Mouse (Mus musculus) intestine, postnatal 0 days (tissue): ENCODE results near the gene Grin2a. TPM values are rescaled to one million over a fixed set of nuclear protein-coding genes. Genes with fewer than 3 reads are reported as not detected.

ENCODE experiments used
- ATAC-seq: fragments of 200-750 bp; cut with Nextera tagmentation; 2 replicates; pipeline ENCODE4 v1.8.0; 2017; ENCODE audit warnings: mild to moderate bottlenecking, moderate TSS enrichment, moderate library complexity
- H3K27ac ChIP-seq: fragments of 300-500 bp; sonication (generic); 2 replicates; pipeline ENCODE4 v1.5.1; 2014; ENCODE audit warnings: mild to moderate bottlenecking, low read depth, low read length, moderate library complexity
- H3K27me3 ChIP-seq: fragments of 300-500 bp; sonication (generic); replicated peaks from 2 replicates; pipeline ENCODE4 v1.6.1; 2014; ENCODE audit warnings: low read length, mixed read lengths; ENCODE audit not compliant: control insufficient read depth, insufficient read depth
- H3K36me3 ChIP-seq: fragments of 300-500 bp; sonication (generic); 2 replicates; pipeline ENCODE4 v1.6.1; 2014; ENCODE audit warnings: mild to moderate bottlenecking, moderate library complexity; ENCODE audit not compliant: control insufficient read depth, insufficient read depth
- H3K4me1 ChIP-seq: fragments of 300-500 bp; sonication (generic); replicated peaks from 2 replicates; pipeline ENCODE4 v1.6.1; 2014; ENCODE audit warnings: antibody characterized with exemption, low read length, mixed read lengths; ENCODE audit not compliant: control insufficient read depth, insufficient read depth
- H3K4me2 ChIP-seq: fragments of 300-500 bp; sonication (generic); replicated peaks from 2 replicates; pipeline ENCODE4 v1.6.1; 2014; ENCODE audit warnings: low read depth, mild to moderate bottlenecking, moderate library complexity
- H3K4me3 ChIP-seq: fragments of 300-500 bp; sonication (generic); 2 replicates; pipeline ENCODE4 v1.5.1; 2014; ENCODE audit warnings: low read depth, low read length
- H3K9ac ChIP-seq: fragments of 300-500 bp; sonication (generic); 2 replicates; pipeline ENCODE4 v1.6.1; 2014; ENCODE audit warnings: mild to moderate bottlenecking, low read depth, low read length
- H3K9me3 ChIP-seq: fragments of 300-500 bp; sonication (generic); 2 replicates; pipeline ENCODE4 v1.6.1; 2016; ENCODE audit warnings: mixed run types; ENCODE audit not compliant: control insufficient read depth
- CTCF ChIP-seq: sonication (generic); IDR thresholded peaks from 2 replicates; pipeline ENCODE4 v1.5.1; 2016; ENCODE audit warnings: low read depth, mild to moderate bottlenecking, control low read depth, antibody characterized with exemption, moderate library complexity
- WGBS: fragments of 180-500 bp; shearing (Covaris S2); extraction: QIAGEN DNeasy Blood & Tissue Kit; methylation state at CpG from one replicate; pipeline ENCODE4 v1.1.7; 2014; 5-methylcytosine and 5-hydroxymethylcytosine counted together
- polyA plus RNA-seq: library from polyadenylated mRNA; unstranded; fragments of >200 nt; fragmentation: Nextera tagmentation; extraction: Ambion mirVana; gene quantifications from 2 replicates; pipeline ENCODE4 v1.2.1, GENCODE M21; 2015

Grin2a gene
- polyA plus RNA-seq, 1 experiment from 2014 or later: not detected

DNA sequence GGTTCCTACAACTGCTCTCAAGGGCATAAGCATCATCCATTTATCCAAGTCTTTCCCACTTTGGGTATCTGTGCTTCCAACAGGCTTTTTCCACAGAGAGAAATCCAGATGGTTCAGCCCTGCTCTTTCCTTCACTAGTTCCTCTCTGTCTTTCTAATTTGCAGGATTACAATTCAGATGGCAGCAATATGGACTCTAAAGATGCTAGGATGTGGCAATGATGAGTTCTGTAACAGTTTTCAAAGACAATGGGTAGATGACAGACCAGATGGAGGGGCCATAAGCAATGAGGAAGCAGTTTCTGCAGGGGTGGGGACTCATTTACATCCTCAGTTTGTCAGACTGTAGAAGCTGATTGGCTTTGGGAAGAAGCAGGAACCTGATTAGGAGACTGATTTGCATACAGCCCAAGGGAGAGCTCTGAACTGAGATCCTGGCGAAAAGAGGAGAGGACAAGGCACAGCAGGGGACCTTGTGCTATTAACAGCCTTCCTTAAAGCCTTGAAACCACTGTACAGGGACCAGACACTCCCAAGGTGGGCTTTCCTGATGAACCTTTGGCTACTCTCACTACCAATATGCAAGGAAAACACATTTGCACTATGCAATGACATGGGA, 306.7 kb downstream of the Grin2a start:
- Histone ChIP-seq H3K9ac (no peak overlapping the region), H3K36me3 (no peaks in the 10 kb centered on the region), H3K27ac (no peak overlapping the region), H3K4me2 (no peak overlapping the region), H3K9me3 (no peaks in the 10 kb centered on the region), H3K27me3 (no peaks in the 10 kb centered on the region), H3K4me3 (no peak overlapping the region), H3K4me1 (no peaks in the 10 kb centered on the region)
- no peak for TF ChIP-seq CTCF
- no peak for ATAC-seq
- WGBS: 13% methylated on average over 1 of the region's 1 CpGs

DNA sequence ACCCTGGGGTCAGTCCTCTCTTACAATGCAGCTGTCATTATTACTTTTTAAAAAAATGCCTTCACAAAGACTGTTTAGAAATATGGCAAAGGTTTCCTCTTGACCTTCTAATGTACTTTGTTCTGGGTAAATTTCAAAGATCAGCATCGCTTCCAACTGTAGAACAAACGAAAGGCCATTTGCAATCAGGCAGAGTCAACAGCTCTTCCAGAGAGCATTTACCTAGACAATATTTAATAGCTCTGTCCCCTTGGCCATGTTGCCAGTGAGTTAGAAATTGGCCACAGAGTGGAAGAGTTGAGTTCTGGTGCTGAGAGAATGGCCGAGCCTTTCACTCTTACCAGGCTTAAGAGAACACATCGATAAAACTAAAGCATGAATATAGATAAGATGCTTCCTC, 314.8 kb downstream of the Grin2a start:
- no peak for ATAC-seq
- 75% methylated on average over 4 of the region's 4 CpGs for WGBS
- Histone ChIP-seq H3K4me2 (no peak overlapping the region), H3K27me3 (no peaks in the 10 kb centered on the region), H3K9me3 (no peaks in the 10 kb centered on the region), H3K4me1 (no peaks in the 10 kb centered on the region), H3K9ac (no peak overlapping the region), H3K4me3 (no peak overlapping the region), H3K27ac (no peak overlapping the region), H3K36me3 (no peaks in the 10 kb centered on the region)
- no peak for TF ChIP-seq CTCF

DNA sequence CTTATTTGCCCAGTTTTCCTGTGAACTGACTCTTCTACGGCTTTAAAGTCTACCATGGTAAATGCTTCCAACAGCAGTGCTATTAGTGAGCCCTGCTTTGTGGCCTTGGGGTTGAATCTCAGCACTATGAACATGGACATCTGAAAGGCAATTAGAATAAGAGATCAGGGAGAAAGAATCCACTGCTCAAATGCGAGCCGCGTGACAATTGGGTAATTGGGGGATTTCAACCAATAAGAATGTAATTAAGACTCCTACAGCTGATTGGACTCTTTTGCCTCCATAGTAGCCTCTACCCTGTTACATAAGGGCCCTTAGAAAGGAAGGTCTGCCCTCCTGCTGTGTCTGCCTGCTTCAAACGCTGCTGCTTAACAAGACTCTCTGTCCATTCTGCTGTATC, 315.4 kb downstream of the Grin2a start:
- ATAC-seq: no peak
- Histone ChIP-seq H3K4me2 (no peak overlapping the region), H3K36me3 (no peaks in the 10 kb centered on the region), H3K27ac (no peak overlapping the region), H3K9ac (no peak overlapping the region), H3K4me1 (no peaks in the 10 kb centered on the region), H3K4me3 (no peak overlapping the region), H3K27me3 (no peaks in the 10 kb centered on the region), H3K9me3 (no peaks in the 10 kb centered on the region)
- no peak for TF ChIP-seq CTCF
- 87% methylated on average over 5 of the region's 5 CpGs for WGBS

DNA sequence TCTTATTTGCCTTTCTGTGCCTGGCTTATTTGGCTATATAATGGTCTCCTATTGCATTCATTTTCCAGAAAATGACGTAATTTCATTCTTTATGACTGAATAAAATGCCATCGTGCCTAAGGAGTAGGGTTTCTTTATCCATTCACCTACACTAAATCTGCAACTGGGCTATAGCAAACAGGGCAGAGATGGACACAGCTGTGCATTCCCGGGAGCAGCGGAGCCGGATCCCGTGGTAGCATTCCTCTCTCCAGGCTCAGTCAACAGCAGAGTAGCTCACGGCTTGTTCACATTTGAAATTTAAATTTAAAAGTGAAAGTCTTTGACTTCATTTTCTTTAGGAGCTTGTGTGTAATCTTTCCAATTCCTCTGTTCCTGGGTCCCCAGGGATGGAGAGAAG, 316.6 kb downstream of the Grin2a start:
- no peak for TF ChIP-seq CTCF
- no peaks in the 10 kb centered on the region for H3K36me3 ChIP-seq
- H3K27me3 ChIP-seq: no peaks in the 10 kb centered on the region
- no peak overlapping the region for H3K9ac ChIP-seq
- no peaks in the 10 kb centered on the region for H3K9me3 ChIP-seq
- H3K4me3 ChIP-seq: no peak overlapping the region
- 71% methylated on average over 7 of the region's 7 CpGs for WGBS
- no peak overlapping the region for H3K4me2 ChIP-seq
- H3K4me1 ChIP-seq: no peaks in the 10 kb centered on the region
- ATAC-seq: no peak
- H3K27ac ChIP-seq: no peak overlapping the region

DNA sequence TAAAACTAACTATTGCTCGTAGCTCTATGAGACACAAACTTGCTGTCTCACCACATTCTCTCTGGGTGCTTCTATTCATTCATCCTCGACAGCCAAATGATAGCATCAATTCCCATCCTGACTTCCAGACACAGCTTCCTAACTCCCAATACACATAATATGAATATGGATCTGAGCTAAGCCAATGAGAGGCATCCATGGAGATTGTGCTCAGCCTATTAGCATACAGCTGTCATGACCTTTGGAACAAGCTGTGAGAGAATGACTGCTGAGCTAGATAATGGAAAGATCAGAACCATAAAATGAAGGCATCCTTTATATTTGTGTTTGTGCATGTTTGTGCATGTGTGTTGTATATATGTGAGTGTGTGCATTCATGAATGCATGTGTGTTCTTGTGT, 323.0 kb downstream of the Grin2a start:
- ATAC-seq: peak; percentile 43; the same call in 1 of the 2 replicates

DNA sequence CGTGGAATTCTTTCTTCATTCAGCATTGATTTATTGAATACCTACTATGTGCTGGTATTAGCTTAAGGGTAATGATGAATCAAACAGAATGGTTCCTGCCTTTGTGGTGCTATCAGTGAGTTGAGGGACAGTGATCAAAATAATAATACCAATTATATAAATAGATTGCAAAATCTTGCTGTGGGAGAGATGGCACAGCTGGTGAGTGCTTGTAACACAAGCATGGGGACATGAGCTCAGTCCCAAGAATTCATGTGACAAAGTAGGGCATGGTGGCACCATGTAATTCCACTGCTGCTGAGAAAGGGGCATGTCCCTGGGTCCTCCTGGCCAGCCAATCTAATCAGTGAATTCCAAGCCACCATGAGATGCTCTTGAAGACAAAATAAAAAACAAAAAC, 324.1 kb downstream of the Grin2a start:
- ATAC-seq: no peak

More for the DNA sequence above, 323.0 kb downstream of the Grin2a start:
- WGBS: 49% methylated on average over 2 of the region's 2 CpGs
- no peak overlapping the region for H3K27ac ChIP-seq
- no peaks in the 10 kb centered on the region for H3K36me3 ChIP-seq
- no peak overlapping the region for H3K9ac ChIP-seq
- H3K9me3 ChIP-seq: no peaks in the 10 kb centered on the region
- H3K4me1 ChIP-seq: no peaks in the 10 kb centered on the region
- H3K4me3 ChIP-seq: no peak overlapping the region
- no peaks in the 10 kb centered on the region for H3K27me3 ChIP-seq
- TF ChIP-seq CTCF: no peak
- H3K4me2 ChIP-seq: no peak overlapping the region

DNA sequence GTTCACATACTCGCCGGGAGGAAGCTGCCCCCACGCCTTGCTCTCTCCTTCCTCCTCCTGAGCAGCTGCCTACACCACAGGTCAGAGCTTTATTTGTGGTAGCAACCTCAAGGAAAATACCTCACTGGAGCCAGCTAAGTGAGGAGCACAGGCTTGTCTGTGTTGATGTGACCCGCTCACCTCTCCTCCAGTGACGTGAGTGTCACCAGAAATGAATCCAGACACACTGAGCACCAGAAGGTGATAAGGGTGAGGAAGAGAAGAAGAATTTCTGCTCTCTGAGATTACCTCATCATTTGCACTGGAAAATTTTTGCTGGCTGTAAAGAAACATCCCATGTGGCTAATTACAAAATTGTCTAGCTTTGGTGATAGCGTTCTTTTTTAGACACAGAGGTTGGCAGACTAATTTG, 324.6 kb downstream of the Grin2a start:
- Histone ChIP-seq H3K36me3 (no peaks in the 10 kb centered on the region), H3K4me3 (no peak overlapping the region), H3K9me3 (no peaks in the 10 kb centered on the region), H3K27me3 (no peaks in the 10 kb centered on the region), H3K27ac (no peak overlapping the region), H3K4me2 (no peak overlapping the region), H3K9ac (no peak overlapping the region), H3K4me1 (no peaks in the 10 kb centered on the region)
- no peak for ATAC-seq
- WGBS: 53% methylated on average over 6 of the region's 6 CpGs
- no peak for TF ChIP-seq CTCF

More for the DNA sequence above, 324.1 kb downstream of the Grin2a start:
- TF ChIP-seq CTCF: no peak
- no peaks in the 10 kb centered on the region for H3K9me3 ChIP-seq
- H3K4me2 ChIP-seq: no peak overlapping the region
- H3K27ac ChIP-seq: no peak overlapping the region
- no peaks in the 10 kb centered on the region for H3K36me3 ChIP-seq
- H3K4me3 ChIP-seq: no peak overlapping the region
- 76% methylated on average over 1 of the region's 1 CpGs for WGBS
- H3K27me3 ChIP-seq: no peaks in the 10 kb centered on the region
- H3K9ac ChIP-seq: no peak overlapping the region
- H3K4me1 ChIP-seq: no peaks in the 10 kb centered on the region
